Mouse (Mus musculus): Measurements from ENCODE around the gene Chp2.

DNA sequence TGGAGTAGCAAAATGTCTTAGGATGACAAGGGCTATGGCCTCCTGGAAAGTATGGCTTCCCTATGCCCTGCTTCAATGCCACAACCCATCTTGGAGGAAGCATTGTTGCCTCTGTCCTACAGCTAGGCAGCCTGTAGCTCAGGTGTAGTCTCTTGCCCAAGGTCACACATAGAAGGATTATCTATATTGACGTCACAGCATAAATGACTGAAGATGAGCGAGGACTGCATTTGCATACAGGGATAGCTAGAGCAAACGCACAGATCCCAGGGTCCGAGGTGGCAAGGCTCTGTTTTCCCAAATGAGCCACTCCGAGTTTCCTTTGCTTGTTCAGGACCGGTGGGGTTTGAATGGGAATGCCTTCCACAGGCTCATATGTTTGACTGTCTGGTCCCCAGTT, 48.6 kb upstream of the Chp2 start:
- no peak for TF ChIP-seq CTCF (IDR thresholded peaks at IDR 0.05; ENCODE audit: extremely low read depth, insufficient read depth, insufficient read length, insufficient replicate concordance)
- no peak for TF ChIP-seq POLR2A (IDR thresholded peaks at IDR 0.05; ENCODE audit: low read depth, low read length)
